Mouse (Mus musculus): ENCODE measurements around the gene Igsf6.

- TF ChIP-seq POLR2A (IDR thresholded peaks at IDR 0.05; ENCODE audit: borderline replicate concordance, insufficient read depth, low read length) (no peak), CTCF (IDR thresholded peaks at IDR 0.05; ENCODE audit: borderline replicate concordance, insufficient read depth, low read depth, low read length) (no peak)
These were observed 39.1 kb downstream of the Igsf6 start for GRCm38 (mm10) chr7:121035161-121035721.
